Mouse (Mus musculus) heart, postnatal 14 days (tissue): ENCODE results near the gene Pstk. TPM values are rescaled to one million over a fixed set of nuclear protein-coding genes. Genes with fewer than 3 reads are reported as not detected.
A peak's percentile ranks its signal among the peaks of the same experiment; 100 is the strongest.
"Not testable (repeated sequence)": the region's sequence is repeated elsewhere in the genome, so short reads cannot be mapped to it uniquely, and the experiment has no call there.

Experiments used
- DNase-seq, 2 experiments: peaks; one replicate each; pipeline ENCODE4 v3.0.0; 2021 to 2022
- intact Hi-C: fragments of 180-260 bp; cut with DNase I; formaldehyde crosslinking; loops from one replicate; pipeline ENCODE4 v1.15.1; 2025
- long read RNA-seq, 2 experiments: library from polyadenylated mRNA; stranded (forward); transcript quantifications; one replicate each; pipeline ENCODE4 v2.0.0; 2021
- total RNA-seq, 2 experiments: library from RNA; stranded (reverse); gene quantifications; 2 replicates each; pipeline ENCODE4 v1.2.3; 2021

Pstk gene
- total RNA-seq = 10 to 100 TPM; 49.2 to 50.3 TPM
- long read RNA-seq, experiment 1, full-length matches to known transcripts = 7 of 19 reads
- long read RNA-seq, experiment 1, partial matches to known transcripts = 1 of 19 reads
- long read RNA-seq, experiment 1, other reads (novel, unspliced or antisense) = 11 of 19 reads
- long read RNA-seq, experiment 2, full-length matches to known transcripts = 13 of 26 reads
- long read RNA-seq, experiment 2, partial matches to known transcripts = 1 of 26 reads
- long read RNA-seq, experiment 2, other reads (novel, unspliced or antisense) = 12 of 26 reads

GRCm38 (mm10) chr7:131370648-131371469 lies at the start of gene Pstk:
Gene Pstk (plus strand): TSS chr7:131371141.
- intact Hi-C loops = loop anchor here (5.0 kb wide), 2 partner anchors 36 to 511 kb away; no protein-coding TSS in a partner anchor
- peak; percentile 93 to 94 for DNase-seq

GRCm38 (mm10) chr7:131322192-131322591 lies 48.7 kb upstream of the Pstk start, which contains the start of gene Cuzd1:
Gene Cuzd1 (minus strand): TSS chr7:131322292.
- no peak for DNase-seq
- intact Hi-C loops = no loop called here

- intact Hi-C loops = no loop called here
- no peak for DNase-seq
These were observed 43.9 kb upstream of the Pstk start for GRCm38 (mm10) chr7:131327054-131327453.

- no peak for DNase-seq
- intact Hi-C loops = no loop called here
These were observed 41.5 kb upstream of the Pstk start, which contains the start of gene Fam24b for GRCm38 (mm10) chr7:131329416-131329815. Gene Fam24b (minus strand): TSS chr7:131329516.

GRCm38 (mm10) chr7:131331688-131332087 lies 39.3 kb upstream of the Pstk start:
- no peak for DNase-seq
- intact Hi-C loops = no loop called here

GRCm38 (mm10) chr7:131333564-131333963 lies 37.4 kb upstream of the Pstk start, which contains the start of gene Fam24a:
Gene Fam24a (plus strand): TSS chr7:131333864.
- DNase-seq = no peak
- intact Hi-C loops = no loop called here

- intact Hi-C loops = no loop called here
- no peak for DNase-seq
These were observed 33.4 kb upstream of the Pstk start for GRCm38 (mm10) chr7:131337502-131338068.

GRCm38 (mm10) chr7:131345856-131346541 lies 24.9 kb upstream of the Pstk start:
- intact Hi-C loops = no loop called here
- no peak for DNase-seq

GRCm38 (mm10) chr7:131356105-131356504 lies 14.8 kb upstream of the Pstk start:
- intact Hi-C loops = no loop called here
- DNase-seq = no peak

- intact Hi-C loops = no loop called here
- DNase-seq = no peak
These were observed 8.7 kb upstream of the Pstk start for GRCm38 (mm10) chr7:131362269-131362614.

- DNase-seq = peak; percentile 93
- intact Hi-C loops = no loop called here
These were observed 8.2 kb upstream of the Pstk start, which contains the start of gene 2310057M21Rik for GRCm38 (mm10) chr7:131362615-131363300. Gene 2310057M21Rik (minus strand): TSS chr7:131362759.

GRCm38 (mm10) chr7:131364131-131364530 lies 6.8 kb upstream of the Pstk start:
- no peak for DNase-seq
- intact Hi-C loops = no loop called here

GRCm38 (mm10) chr7:131371470-131371860 lies 524 bp downstream of the Pstk start:
- no peak for DNase-seq
- intact Hi-C loops = loop anchor here (5.0 kb wide), 2 partner anchors 36 to 511 kb away; no protein-coding TSS in a partner anchor

- intact Hi-C loops = loop anchor here (5.0 kb wide), 2 partner anchors 35 to 510 kb away; no protein-coding TSS in a partner anchor
- no peak for DNase-seq
These were observed 1.1 kb downstream of the Pstk start for GRCm38 (mm10) chr7:131371880-131372651.

GRCm38 (mm10) chr7:131391761-131392160 lies 20.8 kb downstream of the Pstk start:
- not testable (repeated sequence) for DNase-seq

GRCm38 (mm10) chr7:131409321-131409987 lies 38.5 kb downstream of the Pstk start:
- intact Hi-C loops = loop anchor here (5.0 kb wide), 1 partner anchor 37 kb away; the partner anchor contains the start of gene Pstk
- DNase-seq = no peak

More at GRCm38 (mm10) chr7:131391761-131392160, 20.8 kb downstream of the Pstk start:
- intact Hi-C loops = not testable (repeated sequence)

- intact Hi-C loops = loop anchor here (5.0 kb wide), 2 partner anchors 38 to 132 kb away; partner anchors contain the start of genes Hmx3 and Pstk
- peak in 1 of 2 experiments; percentile 42 for DNase-seq
These were observed 39.0 kb downstream of the Pstk start for GRCm38 (mm10) chr7:131409988-131410385.
